Mouse (Mus musculus): Measurements from ENCODE around the gene Fzd5.

The Fzd5 gene

DNA sequence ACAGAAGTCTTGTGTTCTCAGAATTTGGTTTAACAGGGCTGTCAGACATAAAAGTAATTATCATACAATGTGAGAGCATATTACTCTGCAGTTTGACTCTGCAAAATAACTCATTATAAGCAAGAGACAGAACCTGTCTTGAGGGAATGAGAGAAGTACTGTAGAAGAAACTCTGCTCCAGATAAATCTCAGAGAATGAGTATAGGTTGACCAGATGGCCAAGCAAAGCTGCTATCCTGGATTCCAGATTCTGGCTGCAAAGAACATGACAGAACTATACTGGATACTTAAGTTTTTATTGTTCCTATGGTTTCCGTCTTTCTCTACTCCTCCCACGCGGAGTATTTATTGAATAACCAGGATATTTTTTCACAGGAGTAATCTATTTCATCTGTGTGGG, 54.5 kb downstream of the Fzd5 start:
- DNase-seq: no peak

DNA sequence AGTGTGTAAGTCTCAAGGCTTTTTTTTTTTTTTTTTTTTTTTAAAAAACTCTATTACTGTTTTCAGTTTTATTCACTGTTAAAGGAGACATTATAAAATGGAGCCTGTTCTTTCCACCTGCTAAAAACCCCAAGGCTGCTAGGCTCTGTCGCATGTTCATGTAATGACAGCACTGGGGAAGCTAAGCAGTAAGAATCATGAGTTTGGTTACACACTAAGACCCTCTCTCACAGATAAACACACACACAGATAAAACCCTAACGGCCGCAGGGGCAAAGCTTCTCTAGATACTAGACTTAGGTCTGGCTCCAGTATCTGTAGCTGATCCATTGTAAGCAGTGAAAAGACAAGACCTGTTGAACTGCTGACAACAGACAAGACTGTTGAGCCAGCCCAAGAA, 56.1 kb downstream of the Fzd5 start:
- no peak for DNase-seq
